Mouse (Mus musculus) lung, postnatal 36 days (tissue): ENCODE results near the gene Gm9857.

Experiments used
- DNase-seq: peaks from one replicate; pipeline ENCODE4 v3.0.0; 2022; ENCODE audit warnings: mixed read lengths

Gm9857 gene

DNA sequence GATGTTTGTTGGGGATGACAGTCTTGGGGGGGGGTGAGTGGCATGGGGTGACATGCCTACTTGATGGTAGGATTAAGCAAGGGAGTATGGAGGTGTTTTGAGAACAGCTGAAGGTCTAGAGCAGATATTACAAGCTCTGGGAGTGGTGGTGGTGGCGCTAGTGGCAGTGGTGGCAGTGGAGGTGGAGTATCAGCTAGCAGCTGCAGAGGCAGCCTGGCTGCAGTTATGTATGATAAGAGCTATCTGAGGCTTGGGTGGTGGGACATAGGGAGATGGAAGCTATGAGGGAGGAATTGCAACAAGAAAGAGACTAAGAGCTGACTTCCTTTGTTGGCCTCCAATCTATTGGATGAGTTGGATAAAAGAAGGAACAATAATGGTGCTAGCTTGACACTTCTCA lies 18.4 kb downstream of the Gm9857 start:
- no peak for DNase-seq

DNA sequence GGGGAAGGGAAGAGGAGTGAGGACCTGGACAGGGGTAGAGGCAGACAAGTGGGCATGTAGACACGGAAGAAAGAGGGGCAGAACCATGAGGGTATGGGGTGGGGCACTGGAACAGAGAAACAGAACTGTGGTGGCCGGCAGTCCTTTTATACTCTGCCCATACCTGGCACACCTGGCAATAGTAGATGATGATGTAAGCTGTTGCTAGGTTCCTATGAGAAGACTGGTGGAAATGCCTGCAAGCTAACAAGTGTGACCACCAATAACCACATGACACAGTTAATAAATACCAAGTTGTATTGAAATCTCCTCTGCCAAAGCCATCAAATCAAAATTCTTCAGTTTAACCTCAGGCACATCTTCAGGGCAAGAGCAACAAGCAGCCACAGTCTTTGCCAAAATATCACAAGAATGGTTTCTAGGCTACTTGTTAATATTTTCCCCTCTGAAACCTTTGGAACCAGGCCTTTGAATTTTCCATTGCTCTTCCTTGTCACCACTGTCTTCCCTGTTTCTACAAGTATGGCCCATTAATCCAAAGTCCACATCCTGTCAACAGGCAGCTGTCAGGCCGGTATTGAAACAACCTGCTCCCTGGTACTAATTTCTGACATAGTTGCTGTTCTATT lies 19.7 kb downstream of the Gm9857 start:
- DNase-seq: no peak

GRCm38 (mm10) chr3:108918852-108919251 lies 21.4 kb downstream of the Gm9857 start:
- no peak for DNase-seq

DNA sequence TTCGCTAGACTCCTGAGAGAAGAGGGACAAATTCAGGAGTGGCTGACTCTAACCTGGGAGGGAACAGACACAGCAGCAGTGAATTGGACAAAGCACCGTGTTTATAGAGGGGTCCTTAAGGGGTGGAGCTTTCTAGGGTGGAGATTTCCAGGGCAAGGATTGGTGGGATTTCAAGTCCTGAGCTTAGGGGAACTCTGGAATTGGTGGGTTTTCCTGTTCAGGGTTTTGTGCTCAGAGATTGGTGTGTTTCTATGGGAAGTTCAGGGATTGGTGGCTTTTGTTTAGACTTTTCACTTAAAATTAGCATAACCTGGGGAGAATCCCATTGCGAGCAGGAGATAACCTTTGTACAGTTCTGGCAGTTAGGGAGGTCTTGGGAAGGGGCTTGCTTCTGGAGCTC lies 22.3 kb downstream of the Gm9857 start:
- no peak for DNase-seq

DNA sequence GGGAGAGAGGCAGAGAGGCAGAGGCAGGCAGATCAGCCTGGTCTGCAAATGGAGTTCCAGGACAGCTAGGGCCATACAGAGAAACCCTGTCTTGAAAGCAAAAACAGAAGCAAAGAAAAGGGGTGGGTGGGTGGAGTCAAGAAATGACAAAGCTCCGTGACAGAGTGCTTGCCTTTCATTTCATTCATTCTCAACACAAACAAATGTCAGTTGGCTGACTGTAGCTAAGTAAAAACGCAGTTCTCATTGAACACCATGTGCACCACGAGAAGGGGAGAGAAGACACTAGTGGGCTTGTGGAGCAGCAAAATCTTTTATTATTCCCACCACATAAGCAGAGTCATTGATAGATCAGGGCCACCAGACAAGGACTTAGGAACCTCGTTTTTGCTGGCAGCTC lies 23.4 kb downstream of the Gm9857 start:
- no peak for DNase-seq

GRCm38 (mm10) chr3:108915999-108916398 lies 24.2 kb downstream of the Gm9857 start:
- DNase-seq: no peak

- DNase-seq: peak; percentile 98
Observed at GRCm38 (mm10) chr3:108911548-108912413, 28.5 kb downstream of the Gm9857 start, which contains the start of gene Prpf38b. Prpf38b (minus strand) TSS chr3:108911727.

DNA sequence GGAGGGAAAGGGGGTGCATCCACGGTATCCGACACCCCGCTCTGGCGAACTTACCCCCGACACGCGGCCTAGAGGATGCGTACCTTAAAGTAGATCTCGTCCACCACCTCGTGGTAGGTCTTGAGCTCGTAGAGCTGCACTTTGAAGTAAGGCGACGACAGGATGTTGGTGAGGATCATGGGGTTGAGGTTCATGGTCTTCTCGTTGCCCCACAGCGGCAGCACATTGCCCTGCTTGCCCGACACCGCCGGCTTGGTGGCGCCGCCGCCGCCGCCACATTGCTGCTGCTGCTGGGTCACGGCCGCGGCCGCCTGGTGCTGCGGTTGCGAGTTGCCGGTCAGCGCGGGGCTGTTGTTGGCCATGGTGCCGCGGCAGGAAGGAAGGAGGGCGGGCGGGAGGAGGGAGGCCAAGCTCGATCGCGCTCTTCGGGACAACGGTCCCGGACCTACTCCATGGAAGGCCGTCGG lies 29.1 kb downstream of the Gm9857 start:
- DNase-seq: peak; percentile 79

- DNase-seq: no peak
Observed at GRCm38 (mm10) chr3:108910303-108911080, 29.8 kb downstream of the Gm9857 start.

- no peak for DNase-seq
Observed at GRCm38 (mm10) chr3:108902934-108903333, 37.3 kb downstream of the Gm9857 start.

- peak; percentile 58 for DNase-seq
Observed at GRCm38 (mm10) chr3:108902038-108902437, 38.2 kb downstream of the Gm9857 start.

DNA sequence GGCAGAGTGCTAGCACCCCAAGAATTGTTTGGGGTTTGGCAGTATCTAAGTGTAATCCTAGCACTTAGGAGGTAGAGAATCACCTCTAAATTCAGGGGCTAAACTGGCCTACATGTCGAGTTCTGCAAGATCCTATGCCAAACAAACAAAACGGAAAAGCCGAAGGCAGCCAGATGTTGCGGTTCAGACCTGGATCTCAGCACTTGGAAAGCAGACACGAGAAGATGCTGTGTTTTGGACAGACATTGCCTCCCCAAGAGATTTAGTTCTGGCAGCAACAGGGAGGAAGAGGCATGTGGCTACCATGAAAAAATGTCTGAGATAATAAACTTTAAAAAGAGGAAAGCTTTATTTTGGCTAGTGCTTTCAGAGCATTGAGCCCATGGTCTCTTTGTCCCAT lies 39.6 kb downstream of the Gm9857 start:
- DNase-seq: no peak

GRCm38 (mm10) chr3:108900147-108900546 lies 40.1 kb downstream of the Gm9857 start:
- peak; percentile 63 for DNase-seq

DNA sequence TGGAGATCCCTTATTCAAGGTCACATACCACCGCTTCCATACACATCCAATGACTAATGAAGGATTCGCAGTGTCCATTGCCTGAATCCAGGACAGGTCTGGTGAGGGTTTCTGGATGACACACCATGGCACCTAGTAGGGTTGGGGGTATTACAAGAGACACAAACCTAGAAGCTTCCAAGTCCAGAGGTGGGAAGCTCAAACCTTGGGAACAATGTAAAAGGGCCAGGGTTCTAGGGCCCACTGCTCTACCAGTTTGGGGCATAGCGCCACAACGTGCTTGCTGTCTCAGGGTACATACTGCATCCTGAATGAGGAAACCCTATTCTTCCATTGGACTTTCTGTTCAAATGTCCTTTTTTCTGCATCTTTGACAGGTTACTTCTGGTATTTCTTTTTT lies 41.6 kb downstream of the Gm9857 start:
- no peak for DNase-seq

DNA sequence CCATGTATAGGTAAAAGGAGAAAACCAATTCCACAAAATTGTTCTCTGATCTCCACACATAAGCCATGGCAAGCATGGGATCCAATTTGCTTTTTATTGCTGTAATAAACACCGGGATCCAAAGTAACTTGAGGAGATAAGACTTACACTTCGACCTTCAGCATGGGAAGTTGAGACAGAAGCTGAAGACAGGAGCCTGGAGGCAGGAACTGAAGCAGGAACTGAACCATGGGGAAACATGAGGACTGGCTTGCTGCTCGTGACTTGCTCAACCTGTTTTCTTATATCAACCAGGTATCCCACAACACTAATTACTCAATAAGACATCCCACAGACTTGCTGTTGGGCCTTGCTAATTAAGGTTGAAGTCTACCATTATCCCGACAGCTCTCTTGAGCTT lies 47.3 kb downstream of the Gm9857 start:
- no peak for DNase-seq

DNA sequence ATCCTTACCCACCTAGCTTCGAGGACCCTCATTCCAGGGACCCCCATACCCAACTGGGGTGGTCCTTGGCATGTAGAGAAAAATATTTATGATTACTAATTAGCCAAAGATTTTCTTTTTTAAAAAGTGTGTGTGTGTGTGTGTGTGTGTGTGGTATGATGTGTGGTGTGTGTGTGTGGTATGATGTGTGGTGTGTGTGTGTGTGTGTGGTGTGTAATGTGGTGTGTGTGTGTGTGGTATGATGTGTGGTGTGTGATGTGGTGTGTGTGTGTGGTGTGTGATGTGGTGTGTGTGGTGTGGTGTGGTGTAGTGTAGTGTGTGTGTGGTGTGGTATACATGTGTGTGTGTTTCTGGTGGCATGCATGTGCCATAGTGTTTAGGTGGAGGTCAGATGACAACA lies 48.2 kb downstream of the Gm9857 start:
- no peak for DNase-seq
